In the genomic region with DNA sequence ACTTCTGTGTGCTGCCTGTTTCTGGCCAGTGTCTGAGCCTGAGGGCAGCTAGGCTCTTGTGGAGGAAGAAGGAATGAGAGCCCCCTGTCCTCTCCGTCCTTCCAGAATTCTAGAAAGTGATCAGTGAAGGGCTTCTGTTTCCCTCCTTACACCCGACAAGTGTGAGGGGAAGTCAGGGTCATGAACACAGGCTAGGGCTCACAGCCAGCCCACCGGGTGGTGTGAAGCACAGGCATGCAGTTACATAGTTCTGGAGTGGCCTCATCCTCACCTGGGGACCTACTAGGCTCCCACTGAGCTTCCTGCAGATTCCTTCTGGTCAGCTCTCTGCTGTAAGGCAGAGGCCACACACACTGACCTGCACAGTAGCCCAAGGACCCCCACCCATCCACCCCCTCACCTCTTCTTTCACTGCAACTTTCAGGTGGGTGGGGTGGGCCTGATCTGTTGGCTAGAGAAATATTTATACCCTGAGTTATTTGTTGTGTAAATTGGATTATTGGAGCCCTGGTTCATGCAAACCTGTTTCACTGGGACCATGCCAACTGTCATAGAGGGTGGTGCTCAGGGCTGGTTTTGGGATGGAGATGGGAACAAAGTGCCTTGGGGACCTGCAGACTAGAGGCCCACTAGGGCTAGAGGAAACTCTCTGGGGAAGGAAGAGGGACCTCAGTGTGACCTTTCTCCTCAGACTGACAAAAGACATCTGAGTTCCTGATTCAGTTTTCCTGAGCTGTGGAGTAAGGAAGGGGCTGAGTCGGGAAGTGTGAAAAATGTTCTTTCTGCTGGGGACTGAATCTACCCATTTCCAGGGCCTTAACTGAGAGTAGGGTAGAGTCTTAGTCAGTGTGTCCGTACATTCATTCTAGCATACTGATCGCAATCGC, we compare ENCODE assay signal across 8 mouse cellular contexts. TPM values are rescaled to one million over a fixed set of nuclear protein-coding genes. Genes with fewer than 3 reads are reported as not detected.
DNase-seq lines count a peak whose midpoint lies in the region; ATAC-seq and TF ChIP-seq lines count a peak whose summit lies in the region.

No protein-coding gene starts in this region.

- peaks cover 62% of the 10 kb centered on the region for H3K4me1 ChIP-seq in heart, adult 2 months (ENCODE audit: control insufficient read depth, insufficient read depth, low read length)
- peaks cover 64% of the 10 kb centered on the region for H3K4me1 ChIP-seq in thymus, adult 2 months (replicated peaks; ENCODE audit: control insufficient read depth, insufficient read depth, low read length)
- peaks cover 96% of the 10 kb centered on the region for H3K4me1 ChIP-seq in limb, embryonic 10.5 days

- peak in 1 of 2 experiments; percentile 34 for DNase-seq in heart, adult 2 months
- DNase-seq in heart, adult 9 months (ENCODE audit: low spot score in 2 of 2), result no peak
- no peak for DNase-seq in thymus, adult 2 months
- DNase-seq in thymus, postnatal 0 days (ENCODE audit: low spot score), result no peak
- DNase-seq in limb, embryonic 10.5 days (ENCODE audit: low spot score), result no peak
- DNase-seq in embryo, embryonic 11 days, result no peak
- DNase-seq in right cerebral cortex, postnatal 10 days (ENCODE audit: low spot score in 2 of 2), result no peak

- intact Hi-C loops in heart, adult 2 months (cut with DNase I), result no loop called here

- no peaks in the 10 kb centered on the region for H3K27me3 ChIP-seq in heart, adult 2 months (ENCODE audit: control insufficient read depth, insufficient read depth, low read length)
- H3K27me3 ChIP-seq in thymus, adult 2 months (ENCODE audit: control insufficient read depth, insufficient read depth, low read length), result no peaks in the 10 kb centered on the region
- no peaks in the 10 kb centered on the region for H3K27me3 ChIP-seq in limb, embryonic 10.5 days (ENCODE audit: low read depth, poor library complexity, severe bottlenecking)

- no peak overlapping the region for H3K4me3 ChIP-seq in heart, adult 2 months
- no peak overlapping the region for H3K4me3 ChIP-seq in thymus, adult 2 months (ENCODE audit: control insufficient read depth, insufficient read depth, low read length)
- no peak overlapping the region for H3K4me3 ChIP-seq in limb, embryonic 10.5 days

- TF ChIP-seq POLR2A in heart, adult 2 months (IDR thresholded peaks at IDR 0.05; ENCODE audit: insufficient read depth, low read depth, low read length), result no peak
- TF ChIP-seq POLR2A in thymus, adult 2 months (IDR thresholded peaks at IDR 0.05; ENCODE audit: control insufficient read depth, extremely low read depth, insufficient read depth, low read length, poor library complexity), result no peak

- no peak for ATAC-seq in granulocyte monocyte progenitor cell, adult 5-6 weeks (replicated peaks; ENCODE audit: poor library complexity, severe bottlenecking)

- H3K9ac ChIP-seq in heart, adult 2 months (ENCODE audit: low read depth, low read length), result no peak overlapping the region

- peaks cover 2% of the 10 kb centered on the region for H3K79me2 ChIP-seq in heart, adult 2 months (replicated peaks; ENCODE audit: control insufficient read depth, insufficient read depth, low read length)

- H3K36me3 ChIP-seq in heart, adult 2 months (ENCODE audit: control insufficient read depth, insufficient read depth, low read length), result peaks cover 29% of the 10 kb centered on the region
- peaks cover 6% of the 10 kb centered on the region; the same call in 1 of the 2 replicates for H3K36me3 ChIP-seq in thymus, adult 2 months (ENCODE audit: control insufficient read depth, insufficient read depth, low read length)
- peaks cover 73% of the 10 kb centered on the region for H3K36me3 ChIP-seq in limb, embryonic 10.5 days

- TF ChIP-seq EP300 in heart, adult 2 months (IDR thresholded peaks at IDR 0.05; ENCODE audit: insufficient read depth, low read depth, low read length), result no peak

- no peaks in the 10 kb centered on the region for H3K9me3 ChIP-seq in limb, embryonic 10.5 days (replicated peaks)

- 34% methylated on average over 7 of the region's 7 CpGs for WGBS in heart, adult 2 months
- 64% methylated on average over 7 of the region's 7 CpGs for WGBS in thymus, adult 2 months
- 78% methylated on average over 7 of the region's 7 CpGs for WGBS in limb, embryonic 10.5 days

- no peak for TF ChIP-seq CTCF in heart, adult 2 months (IDR thresholded peaks at IDR 0.05)
- TF ChIP-seq CTCF in thymus, adult 2 months (IDR thresholded peaks at IDR 0.05; ENCODE audit: borderline replicate concordance, control insufficient read depth, extremely low read depth, insufficient read depth, low read length, poor library complexity), result no peak

- peak overlapping the region; percentile 70 for H3K27ac ChIP-seq in heart, adult 2 months
- H3K27ac ChIP-seq in thymus, adult 2 months (ENCODE audit: control insufficient read depth, insufficient read depth, low read length), result peak overlapping the region; percentile 0; the same call in 1 of the 2 replicates
- H3K27ac ChIP-seq in limb, embryonic 10.5 days, result peak overlapping the region; percentile 59; the same call in 1 of the 2 replicates

RNA-seq across cellular contexts. Expression of a gene that starts 10.7 kb away (rescaled TPM):
- total RNA-seq in heart, adult 2 months (2021), result 10 to 100 TPM; 28.2 to 31.6 TPM
- polyA plus RNA-seq in heart, adult 2 months (2012; rRNA removed), result 31.1 and 38.5 TPM in 2 replicates
- 167 and 178 TPM in 2 replicates for polyA plus RNA-seq in thymus, adult 2 months (2012; rRNA removed)
- polyA plus RNA-seq in thymus, postnatal 0 days (2015; fragmentation: Nextera tagmentation; extraction: Ambion mirVana), result 98.7 and 108 TPM in 2 replicates
- polyA plus RNA-seq in limb, embryonic 10.5 days (2016; fragmentation: Nextera tagmentation; extraction: Ambion mirVana), result 90.0 and 110 TPM in 2 replicates
- 60.5 and 60.7 TPM in 2 replicates for total RNA-seq in granulocyte monocyte progenitor cell, adult 5-6 weeks (2014; fragmentation: Nextera tagmentation)
- total RNA-seq in granulocyte monocyte progenitor cell, adult 5-6 weeks (2017), result 92.5 and 124 TPM in 2 replicates

RNA-seq across cellular contexts. Expression of a gene that starts 27.2 kb away (rescaled TPM):
- total RNA-seq in heart, adult 2 months (2021), result 100 to 1,000 TPM; 509 to 574 TPM
- polyA plus RNA-seq in heart, adult 2 months (2012; rRNA removed), result 103 and 140 TPM in 2 replicates
- polyA plus RNA-seq in thymus, adult 2 months (2012; rRNA removed), result 140 and 154 TPM in 2 replicates
- 766 and 768 TPM in 2 replicates for polyA plus RNA-seq in thymus, postnatal 0 days (2015; fragmentation: Nextera tagmentation; extraction: Ambion mirVana)
- 449 and 506 TPM in 2 replicates for polyA plus RNA-seq in limb, embryonic 10.5 days (2016; fragmentation: Nextera tagmentation; extraction: Ambion mirVana)
- total RNA-seq in granulocyte monocyte progenitor cell, adult 5-6 weeks (2014; fragmentation: Nextera tagmentation), result 2,177 and 2,335 TPM in 2 replicates
- total RNA-seq in granulocyte monocyte progenitor cell, adult 5-6 weeks (2017), result 2,263 and 3,329 TPM in 2 replicates

RNA-seq across cellular contexts. Expression of a gene that starts 31.1 kb away (rescaled TPM):
- total RNA-seq in heart, adult 2 months (2021), result 1 to 10 TPM in 1 of 2 experiments, under 1 TPM in 1; 0.64 to 1.6 TPM
- 2.3 and 2.7 TPM in 2 replicates for polyA plus RNA-seq in heart, adult 2 months (2012; rRNA removed)
- 4.7 and 6.2 TPM in 2 replicates for polyA plus RNA-seq in thymus, adult 2 months (2012; rRNA removed)
- polyA plus RNA-seq in thymus, postnatal 0 days (2015; fragmentation: Nextera tagmentation; extraction: Ambion mirVana), result 4.5 and 5.0 TPM in 2 replicates
- 10.9 and 14.0 TPM in 2 replicates for polyA plus RNA-seq in limb, embryonic 10.5 days (2016; fragmentation: Nextera tagmentation; extraction: Ambion mirVana)
- total RNA-seq in granulocyte monocyte progenitor cell, adult 5-6 weeks (2014; fragmentation: Nextera tagmentation), result 3.8 TPM in 1 of 2 replicates, not detected in the other
- total RNA-seq in granulocyte monocyte progenitor cell, adult 5-6 weeks (2017), result 1.3 TPM in 1 of 2 replicates, not detected in the other

RNA-seq across cellular contexts. Expression of a gene that starts 33.8 kb away (rescaled TPM):
- total RNA-seq in heart, adult 2 months (2021), result not detected
- polyA plus RNA-seq in heart, adult 2 months (2012; rRNA removed), result 0.20 TPM in 1 of 2 replicates, not detected in the other
- polyA plus RNA-seq in thymus, adult 2 months (2012; rRNA removed), result 0.38 and 0.50 TPM in 2 replicates
- polyA plus RNA-seq in thymus, postnatal 0 days (2015; fragmentation: Nextera tagmentation; extraction: Ambion mirVana), result 0.44 TPM in 1 of 2 replicates, not detected in the other
- polyA plus RNA-seq in limb, embryonic 10.5 days (2016; fragmentation: Nextera tagmentation; extraction: Ambion mirVana), result 0.43 and 0.74 TPM in 2 replicates
- total RNA-seq in granulocyte monocyte progenitor cell, adult 5-6 weeks (2014; fragmentation: Nextera tagmentation), result not detected in 2 replicates
- total RNA-seq in granulocyte monocyte progenitor cell, adult 5-6 weeks (2017), result not detected in 2 replicates

RNA-seq across cellular contexts. Expression of a gene that starts 43.1 kb away (rescaled TPM):
- total RNA-seq in heart, adult 2 months (2021), result 1 to 10 TPM; 7.6 to 7.9 TPM
- polyA plus RNA-seq in heart, adult 2 months (2012; rRNA removed), result 6.0 and 8.7 TPM in 2 replicates
- 14.9 and 16.6 TPM in 2 replicates for polyA plus RNA-seq in thymus, adult 2 months (2012; rRNA removed)
- 17.7 and 18.5 TPM in 2 replicates for polyA plus RNA-seq in thymus, postnatal 0 days (2015; fragmentation: Nextera tagmentation; extraction: Ambion mirVana)
- 17.8 and 21.6 TPM in 2 replicates for polyA plus RNA-seq in limb, embryonic 10.5 days (2016; fragmentation: Nextera tagmentation; extraction: Ambion mirVana)
- total RNA-seq in granulocyte monocyte progenitor cell, adult 5-6 weeks (2014; fragmentation: Nextera tagmentation), result 9.0 and 13.0 TPM in 2 replicates
- 16.3 and 18.9 TPM in 2 replicates for total RNA-seq in granulocyte monocyte progenitor cell, adult 5-6 weeks (2017)

Comparison
In these comparisons a context has a peak if more than half of its experiments do, and no peak if none do; other contexts are left out.
1. H3K27ac ChIP-seq: peak in every context shown above with its lines; median percentile 70 in heart, adult 2 months; 59 in limb, embryonic 10.5 days; 0 in thymus, adult 2 months.